Comparison of ENCODE assay signal across 8 mouse cellular contexts in genomic region chr15:11906571-11907531, GRCm38 (mm10). TPM values are rescaled to one million over a fixed set of nuclear protein-coding genes. Genes with fewer than 3 reads are reported as not detected.
DNase-seq lines count a peak whose midpoint lies in the region; ATAC-seq and TF ChIP-seq lines count a peak whose summit lies in the region.

TSS of gene Npr3 (minus strand) at chr15:11907287.

- peak; percentile 68 for TF ChIP-seq CTCF in stomach, postnatal 0 days (IDR thresholded peaks at IDR 0.05; ENCODE audit: low read depth)

- peak within 1 kb of the TSS; percentile 71 for H3K4me3 ChIP-seq in intestine, embryonic 16.5 days (ENCODE audit: low read length)
- peak within 1 kb of the TSS; percentile 57 for H3K4me3 ChIP-seq in limb, embryonic 10.5 days
- H3K4me3 ChIP-seq in midbrain, embryonic 12.5 days: peak within 1 kb of the TSS; percentile 46
- H3K4me3 ChIP-seq in stomach, postnatal 0 days (ENCODE audit: low read depth, low read length): peak within 1 kb of the TSS; percentile 56

- H3K9me3 ChIP-seq in intestine, embryonic 16.5 days (ENCODE audit: control insufficient read depth, low read length): no peaks in the 10 kb centered on the region
- no peaks in the 10 kb centered on the region for H3K9me3 ChIP-seq in limb, embryonic 10.5 days (replicated peaks)
- no peaks in the 10 kb centered on the region for H3K9me3 ChIP-seq in midbrain, embryonic 12.5 days
- no peaks in the 10 kb centered on the region for H3K9me3 ChIP-seq in stomach, postnatal 0 days (ENCODE audit: control insufficient read depth, low read length)

- peaks cover 13% of the 10 kb centered on the region for H3K27me3 ChIP-seq in intestine, embryonic 16.5 days (replicated peaks; ENCODE audit: control insufficient read depth, insufficient read depth, low read length)
- H3K27me3 ChIP-seq in limb, embryonic 10.5 days (ENCODE audit: low read depth, poor library complexity, severe bottlenecking): peaks cover 67% of the 10 kb centered on the region
- peaks cover 62% of the 10 kb centered on the region for H3K27me3 ChIP-seq in midbrain, embryonic 12.5 days
- peaks cover 4% of the 10 kb centered on the region; the same call in 1 of the 2 replicates for H3K27me3 ChIP-seq in stomach, postnatal 0 days (ENCODE audit: control insufficient read depth, insufficient read depth, low read length)

- H3K4me2 ChIP-seq in intestine, embryonic 16.5 days (ENCODE audit: low read depth, low read length): peak within 1 kb of the TSS; percentile 95
- peak within 1 kb of the TSS; percentile 83 for H3K4me2 ChIP-seq in midbrain, embryonic 12.5 days (replicated peaks)
- H3K4me2 ChIP-seq in stomach, postnatal 0 days (replicated peaks; ENCODE audit: low read depth): peak within 1 kb of the TSS; percentile 92

- peak; percentile 73 for DNase-seq in adipocyte (ENCODE audit: low spot score)
- peak; percentile 92 for DNase-seq in embryo, embryonic 10 days (ENCODE audit: low spot score)
- DNase-seq in gonadal fat pad, adult 2 months (ENCODE audit: low read depth): no peak
- peak; percentile 69 for DNase-seq in limb, embryonic 10.5 days (ENCODE audit: low spot score)
- peak; percentile 42 for DNase-seq in stomach, postnatal 0 days (ENCODE audit: low spot score)

- TF ChIP-seq EP300 in stomach, postnatal 0 days (optimal IDR thresholded peaks at IDR 0.05): no peak

- H3K4me1 ChIP-seq in intestine, embryonic 16.5 days (ENCODE audit: control insufficient read depth, insufficient read depth, low read length): peaks cover 20% of the 10 kb centered on the region
- H3K4me1 ChIP-seq in limb, embryonic 10.5 days: peaks cover 50% of the 10 kb centered on the region
- H3K4me1 ChIP-seq in midbrain, embryonic 12.5 days: peaks cover 43% of the 10 kb centered on the region
- peaks cover 11% of the 10 kb centered on the region for H3K4me1 ChIP-seq in stomach, postnatal 0 days (replicated peaks; ENCODE audit: control insufficient read depth, insufficient read depth)

- H3K36me3 ChIP-seq in intestine, embryonic 16.5 days (ENCODE audit: control insufficient read depth, insufficient read depth, low read length): no peaks in the 10 kb centered on the region
- H3K36me3 ChIP-seq in limb, embryonic 10.5 days: no peaks in the 10 kb centered on the region
- no peaks in the 10 kb centered on the region for H3K36me3 ChIP-seq in midbrain, embryonic 12.5 days
- no peaks in the 10 kb centered on the region for H3K36me3 ChIP-seq in stomach, postnatal 0 days (ENCODE audit: control insufficient read depth, insufficient read depth, low read length)

- H3K9ac ChIP-seq in intestine, embryonic 16.5 days (ENCODE audit: low read depth, low read length): peak within 1 kb of the TSS; percentile 79
- peak within 1 kb of the TSS; percentile 28; the same call in 1 of the 2 replicates for H3K9ac ChIP-seq in midbrain, embryonic 12.5 days (replicated peaks)
- H3K9ac ChIP-seq in stomach, postnatal 0 days (ENCODE audit: low read length): peak within 1 kb of the TSS; percentile 53

- peak within 1 kb of the TSS; percentile 89 for H3K27ac ChIP-seq in intestine, embryonic 16.5 days (ENCODE audit: low read length)
- H3K27ac ChIP-seq in limb, embryonic 10.5 days: peak within 1 kb of the TSS; percentile 40; the same call in 1 of the 2 replicates
- H3K27ac ChIP-seq in midbrain, embryonic 12.5 days (replicated peaks): no peak within 1 kb of the TSS
- H3K27ac ChIP-seq in stomach, postnatal 0 days (replicated peaks): peak within 1 kb of the TSS; percentile 65

- ATAC-seq in intestine, embryonic 16.5 days: peak; percentile 45
- peak; percentile 21; the same call in 1 of the 2 replicates for ATAC-seq in midbrain, embryonic 12.5 days (ENCODE audit: low FRiP score, low read depth)
- ATAC-seq in stomach, postnatal 0 days (ENCODE audit: low FRiP score, low TSS enrichment): no peak
- no peak for ATAC-seq in inflammation-experienced regulatory T-cells, adult 6 months

- under 1% methylated on average over 42 of the region's 42 CpGs for WGBS in intestine, embryonic 16.5 days
- WGBS in limb, embryonic 10.5 days: under 1% methylated on average over 42 of the region's 42 CpGs
- under 1% methylated on average over 42 of the region's 42 CpGs for WGBS in midbrain, embryonic 12.5 days
- WGBS in stomach, postnatal 0 days: under 1% methylated on average over 42 of the region's 42 CpGs

RNA-seq across cellular contexts. Expression of gene Npr3, which starts in this region (rescaled TPM):
- polyA plus RNA-seq in gonadal fat pad, adult 2 months (2012; rRNA removed): 70.1 and 163 TPM in 2 replicates
- polyA plus RNA-seq in intestine, embryonic 16.5 days (2015; fragmentation: Nextera tagmentation; extraction: Ambion mirVana): 5.0 TPM in 2 replicates
- polyA plus RNA-seq in limb, embryonic 10.5 days (2016; fragmentation: Nextera tagmentation; extraction: Ambion mirVana): 1.7 and 2.2 TPM in 2 replicates
- polyA plus RNA-seq in midbrain, embryonic 12.5 days (2016; fragmentation: Nextera tagmentation; extraction: Ambion mirVana): 2.7 and 3.2 TPM in 2 replicates
- polyA plus RNA-seq in stomach, postnatal 0 days (2015; fragmentation: Nextera tagmentation; extraction: Ambion mirVana): 1.7 and 2.1 TPM in 2 replicates
- not detected for polyA plus RNA-seq in inflammation-experienced regulatory T-cells, adult 6 months (2017; shearing (Covaris generic))

Comparison
In these comparisons a context has a peak if more than half of its experiments do, and no peak if none do; other contexts are left out.
1. RNA of gene Npr3 (polyA plus RNA-seq): 70.1 to 163 TPM in gonadal fat pad, adult 2 months; 5.0 TPM in intestine, embryonic 16.5 days, 2.7 to 3.2 TPM in midbrain, embryonic 12.5 days, 1.7 to 2.1 TPM in stomach, postnatal 0 days, 1.7 to 2.2 TPM in limb, embryonic 10.5 days and not detected in inflammation-experienced regulatory T-cells, adult 6 months; every median in the first group is over 10 times any median in the second.
2. ATAC-seq: peak in intestine, embryonic 16.5 days (single experiment) and midbrain, embryonic 12.5 days (single experiment); none in stomach, postnatal 0 days (single experiment) and inflammation-experienced regulatory T-cells, adult 6 months (single experiment).
3. H3K9ac ChIP-seq: peak in every context shown above with its lines; median percentile 79 in intestine, embryonic 16.5 days; 53 in stomach, postnatal 0 days; 28 in midbrain, embryonic 12.5 days.
4. Peak in every context shown above with its lines, with median percentiles within 50 percentile points of each other: H3K4me2 ChIP-seq and H3K4me3 ChIP-seq.